In the genomic region with DNA sequence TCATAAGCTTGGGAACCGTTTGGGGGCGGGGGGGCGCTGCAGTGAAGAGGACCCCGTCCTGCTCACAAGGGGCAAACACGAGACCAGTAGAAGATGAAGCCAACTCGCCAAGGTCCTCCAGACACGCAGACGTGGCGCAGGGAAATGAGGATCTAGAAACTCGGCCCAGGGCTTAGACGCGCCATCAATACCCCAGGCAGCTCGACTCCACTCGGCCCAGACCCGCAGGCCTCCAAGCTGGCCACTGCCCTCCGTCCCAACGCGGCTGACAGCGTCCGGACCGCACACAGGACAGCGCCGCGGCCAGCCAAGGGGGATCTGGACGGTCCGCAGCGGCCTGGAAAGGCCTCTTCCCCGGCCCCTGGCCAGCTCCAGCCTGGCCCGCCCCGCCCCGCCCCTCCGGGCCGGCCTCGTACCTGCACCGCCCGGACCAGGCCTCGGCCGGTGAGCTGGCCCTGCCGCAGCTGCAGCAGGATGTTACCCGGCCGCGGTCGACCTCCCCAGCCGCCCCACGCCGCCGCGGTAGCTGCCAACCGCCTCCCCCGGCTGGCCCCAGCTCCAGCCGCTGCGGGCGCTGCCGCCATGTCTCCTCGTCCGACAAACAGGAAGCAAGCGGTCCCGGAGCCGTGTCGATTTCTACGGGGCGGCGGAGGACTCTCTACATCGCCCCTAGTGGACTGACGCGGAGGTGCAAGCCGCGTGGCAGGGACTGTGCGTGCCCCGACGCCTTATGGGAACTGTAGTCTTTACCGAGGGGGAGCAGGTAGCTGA, we compare ENCODE assay signal across 8 mouse cellular contexts. TPM values are rescaled to one million over a fixed set of nuclear protein-coding genes. Genes with fewer than 3 reads are reported as not detected.
A peak's percentile ranks its signal among the peaks of the same experiment; 100 is the strongest.
DNase-seq lines count a peak whose midpoint lies in the region; ATAC-seq lines count a peak whose summit lies in the region.

A gene (minus strand): TSS at position 662 of the 771 bp plus-strand sequence.

- no peaks in the 10 kb centered on the region for H3K9me3 ChIP-seq in heart, embryonic 14.5 days (ENCODE audit: control insufficient read depth, low read length)
- H3K9me3 ChIP-seq in liver, embryonic 13.5 days (replicated peaks): no peaks in the 10 kb centered on the region
- H3K9me3 ChIP-seq in stomach, embryonic 16.5 days (replicated peaks; ENCODE audit: control insufficient read depth, low read length): no peaks in the 10 kb centered on the region

- H3K27ac ChIP-seq in brown adipose tissue, adult 24 weeks (replicated peaks; ENCODE audit: low read depth, low read length): peak within 1 kb of the TSS; percentile 82
- H3K27ac ChIP-seq in heart, embryonic 14.5 days (replicated peaks in 1 of 2; ENCODE audit: control insufficient read depth in 1 of 2, insufficient read depth in 1 of 2, low read depth in 2 of 2, low read length in 2 of 2): peak within 1 kb of the TSS; percentile 82 to 90
- peak within 1 kb of the TSS; percentile 85 for H3K27ac ChIP-seq in liver, embryonic 13.5 days
- peak within 1 kb of the TSS; percentile 89 for H3K27ac ChIP-seq in stomach, embryonic 16.5 days (ENCODE audit: low read length)

- peak within 1 kb of the TSS; percentile 91 for H3K9ac ChIP-seq in heart, embryonic 14.5 days (ENCODE audit: low read length)
- H3K9ac ChIP-seq in liver, embryonic 13.5 days: peak within 1 kb of the TSS; percentile 93
- peak within 1 kb of the TSS; percentile 97 for H3K9ac ChIP-seq in stomach, embryonic 16.5 days (ENCODE audit: low read length)

- H3K4me2 ChIP-seq in heart, embryonic 14.5 days (ENCODE audit: low read length): peak within 1 kb of the TSS; percentile 87
- H3K4me2 ChIP-seq in liver, embryonic 13.5 days: peak within 1 kb of the TSS; percentile 79
- peak within 1 kb of the TSS; percentile 85 for H3K4me2 ChIP-seq in stomach, embryonic 16.5 days (ENCODE audit: low read depth, low read length)

- peaks cover 8% of the 10 kb centered on the region; the same call in 1 of the 2 replicates for H3K36me3 ChIP-seq in heart, embryonic 14.5 days (ENCODE audit: control insufficient read depth, insufficient read depth, low read length)
- peaks cover 12% of the 10 kb centered on the region; the same call in 1 of the 2 replicates for H3K36me3 ChIP-seq in liver, embryonic 13.5 days
- no peaks in the 10 kb centered on the region for H3K36me3 ChIP-seq in stomach, embryonic 16.5 days (ENCODE audit: control insufficient read depth, insufficient read depth, low read length)

- WGBS in heart, embryonic 14.5 days: under 1% methylated on average over 72 of the region's 72 CpGs
- under 1% methylated on average over 56 of the region's 72 CpGs for WGBS in liver, embryonic 13.5 days (ENCODE audit: insufficient replicate concordance)
- under 1% methylated on average over 69 of the region's 72 CpGs for WGBS in stomach, embryonic 16.5 days

- H3K4me1 ChIP-seq in brown adipose tissue, adult 24 weeks (ENCODE audit: control insufficient read depth, insufficient read depth, insufficient read length, low read length): 0 out of 2 replicates have a peak, but pooled peaks cover 6% of the 10 kb centered on the region
- H3K4me1 ChIP-seq in heart, embryonic 14.5 days (ENCODE audit: control insufficient read depth in 2 of 2, insufficient read depth in 2 of 2, low read length in 2 of 2): peaks cover 0 to 12% of the 10 kb centered on the region in 2 experiments; a peak in 2 of 4 replicates
- H3K4me1 ChIP-seq in liver, embryonic 13.5 days (replicated peaks): peaks cover 29% of the 10 kb centered on the region
- H3K4me1 ChIP-seq in stomach, embryonic 16.5 days (ENCODE audit: control insufficient read depth, insufficient read depth, low read length): peaks cover 17% of the 10 kb centered on the region

- DNase-seq in CD4-positive, CD25-positive, alpha-beta regulatory T cell, adult 2 months (ENCODE audit: low read depth, low spot score): peak; percentile 98
- peak; percentile 79 for DNase-seq in fibroblast of lung, adult 2 months (ENCODE audit: low read depth)
- peak; percentile 97 for DNase-seq in kidney, postnatal 14 days
- peak; percentile 93 for DNase-seq in liver, embryonic 13.5 days
- peak; percentile 99 for DNase-seq in neural tube, embryonic 10.5 days (ENCODE audit: extremely low spot score, low spot score)

- ATAC-seq in heart, embryonic 14.5 days (ENCODE audit: insufficient number of reproducible peaks, insufficient read depth, low FRiP score, low read depth): peak; percentile 94
- peak; percentile 96 for ATAC-seq in liver, embryonic 13.5 days (ENCODE audit: low read depth)
- ATAC-seq in stomach, embryonic 16.5 days (ENCODE audit: insufficient read depth, low FRiP score): peak; percentile 97

- no peaks in the 10 kb centered on the region for H3K27me3 ChIP-seq in heart, embryonic 14.5 days (ENCODE audit: control insufficient read depth, insufficient read depth, low read length)
- H3K27me3 ChIP-seq in liver, embryonic 13.5 days: no peaks in the 10 kb centered on the region
- H3K27me3 ChIP-seq in stomach, embryonic 16.5 days (ENCODE audit: control insufficient read depth, insufficient read depth, low read length): no peaks in the 10 kb centered on the region

- peak within 1 kb of the TSS; percentile 97 for H3K4me3 ChIP-seq in brown adipose tissue, adult 24 weeks (ENCODE audit: insufficient read depth, low read depth, low read length)
- peak within 1 kb of the TSS; percentile 89 to 96 for H3K4me3 ChIP-seq in heart, embryonic 14.5 days (ENCODE audit: control insufficient read depth in 1 of 2, insufficient read depth in 1 of 2, low read depth in 1 of 2, low read length in 2 of 2)
- H3K4me3 ChIP-seq in liver, embryonic 13.5 days (replicated peaks): peak within 1 kb of the TSS; percentile 97
- peak within 1 kb of the TSS; percentile 98 for H3K4me3 ChIP-seq in stomach, embryonic 16.5 days (replicated peaks; ENCODE audit: low read length)

RNA-seq across cellular contexts. Expression of the gene that starts here (rescaled TPM):
- polyA plus RNA-seq in brown adipose tissue, adult 24 weeks (2012; ENCODE audit: insufficient read depth, insufficient read length, missing spikeins): 52.3 and 69.5 TPM in 2 replicates
- 94.3 and 108 TPM in 2 replicates for polyA plus RNA-seq in heart, embryonic 14.5 days (2014; fragmentation: Nextera tagmentation; extraction: Ambion mirVana)
- 50.8 and 59.8 TPM in 2 replicates for polyA plus RNA-seq in liver, embryonic 13.5 days (2015; fragmentation: Nextera tagmentation; extraction: Ambion mirVana)
- 111 and 115 TPM in 2 replicates for polyA plus RNA-seq in stomach, embryonic 16.5 days (2015; fragmentation: Nextera tagmentation; extraction: Ambion mirVana)

Comparison
In these comparisons a context has a peak if more than half of its experiments do, and no peak if none do; other contexts are left out.
1. Peak in every context shown above with its lines: DNase-seq, ATAC-seq, H3K4me3 ChIP-seq and H3K27ac ChIP-seq.